Mouse (Mus musculus): ENCODE results near the gene Rai14. TPM values are rescaled to one million over a fixed set of nuclear protein-coding genes. Genes with fewer than 3 reads are reported as not detected.

The Rai14 gene
- total RNA-seq, 4 experiments from 2014 or later = 23.7 to 42.1 (median 28.6) TPM

- no peak for DNase-seq
Measured at GRCm38 (mm10) chr15:10531352-10531751, 183.1 kb downstream of the Rai14 start.

- no peak for DNase-seq
Measured at GRCm38 (mm10) chr15:10525896-10526295, 188.5 kb downstream of the Rai14 start.

Other genes with a start within 250 kb of the Rai14 start
- gene Dnajc21, start 244.1 kb downstream of the Rai14 start, total RNA-seq (2022) = 10 to 100 TPM; 26.4 to 36.0 (median 30.5) TPM
- 10 to 100 TPM; 42.7 to 57.4 (median 48.8) TPM for gene Brix1, start 228.7 kb downstream of the Rai14 start, total RNA-seq (2022)
- 10 to 100 TPM; 14.3 to 21.8 (median 16.8) TPM for gene Rad1, start 228.6 kb downstream of the Rai14 start, total RNA-seq (2022)
- not detected for gene Ttc23l, start 156.0 kb downstream of the Rai14 start, total RNA-seq (2022)
- gene C1qtnf3, start 237.7 kb upstream of the Rai14 start, total RNA-seq (2022) = 1 to 10 TPM in 2 of 4 experiments, under 1 TPM in 2; 0.28 to 1.2 (median 0.84) TPM

Data from adrenal gland, adult 8-10 months (tissue).